Mouse (Mus musculus): ENCODE results near the gene Fam216b. TPM values are rescaled to one million over a fixed set of nuclear protein-coding genes. Genes with fewer than 3 reads are reported as not detected.

Gene Fam216b
- polyA plus RNA-seq, 1 experiment from 2014 or later = not detected

DNA sequence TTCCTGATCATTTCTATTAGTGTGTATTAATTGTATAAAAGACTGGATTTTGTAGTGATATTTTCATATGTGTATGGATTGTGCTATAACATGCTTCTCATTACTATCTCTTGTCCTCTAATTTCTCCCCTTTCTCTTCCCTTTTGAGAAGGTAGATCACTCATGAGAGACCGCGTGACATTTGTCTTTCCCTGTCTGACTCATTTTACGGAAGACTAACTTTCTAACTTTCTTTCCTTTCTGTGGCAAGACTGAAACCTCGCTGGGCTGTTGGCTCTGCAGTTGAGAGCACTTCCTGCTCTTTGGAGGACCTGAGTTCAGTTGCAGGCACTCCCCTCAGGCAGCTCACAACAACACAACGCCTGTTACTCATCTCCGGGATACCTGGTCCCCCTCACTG lies 48.2 kb downstream of the Fam216b start:
- no peaks in the 10 kb centered on the region for H3K9me3 ChIP-seq
- no peaks in the 10 kb centered on the region for H3K27me3 ChIP-seq (replicated peaks)
- no peak overlapping the region for H3K27ac ChIP-seq
- no peak for ATAC-seq (ENCODE audit: insufficient read depth, low FRiP score, low read depth)
- no peak overlapping the region for H3K4me3 ChIP-seq (replicated peaks)
- H3K4me2 ChIP-seq = no peak overlapping the region
- H3K36me3 ChIP-seq = no peaks in the 10 kb centered on the region
- H3K9ac ChIP-seq = no peak overlapping the region
- 88% methylated on average over 6 of the region's 6 CpGs for WGBS
- H3K4me1 ChIP-seq = no peaks in the 10 kb centered on the region

DNA sequence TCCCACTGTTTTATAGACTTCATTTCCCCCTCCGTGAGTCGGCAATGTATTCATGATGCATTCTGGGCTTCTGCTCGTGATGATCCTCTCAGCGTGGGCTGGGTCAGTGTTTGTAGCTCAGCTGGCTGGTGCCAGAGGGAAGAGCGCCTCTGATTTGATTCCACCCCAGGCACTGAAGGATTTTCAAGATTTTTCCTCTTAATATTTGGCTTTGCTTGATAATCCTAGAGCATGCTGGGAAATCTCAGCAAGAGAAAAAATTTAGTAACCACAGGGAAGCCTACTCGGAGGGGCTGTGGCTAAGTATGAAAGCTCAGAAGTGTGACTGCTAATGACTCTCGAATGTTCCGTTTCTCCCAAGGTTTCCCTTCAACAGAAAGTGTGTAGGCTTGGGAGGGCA lies 49.9 kb downstream of the Fam216b start:
- no peaks in the 10 kb centered on the region for H3K36me3 ChIP-seq
- H3K4me1 ChIP-seq = no peaks in the 10 kb centered on the region
- WGBS = 66% methylated on average over 8 of the region's 8 CpGs
- no peak overlapping the region for H3K4me2 ChIP-seq
- H3K9ac ChIP-seq = no peak overlapping the region
- no peak overlapping the region for H3K27ac ChIP-seq
- ATAC-seq (ENCODE audit: insufficient read depth, low FRiP score, low read depth) = no peak
- H3K4me3 ChIP-seq (replicated peaks) = no peak overlapping the region
- no peaks in the 10 kb centered on the region for H3K27me3 ChIP-seq (replicated peaks)
- H3K9me3 ChIP-seq = no peaks in the 10 kb centered on the region

Other genes with a start within 250 kb of the Fam216b start
- gene Dnajc15, start 213.9 kb downstream of the Fam216b start, polyA plus RNA-seq (2015; fragmentation: Nextera tagmentation; extraction: Ambion mirVana) = 92.3 and 94.8 TPM in 2 replicates
- 2.6 and 3.4 TPM in 2 replicates for gene Epsti1, start 184.8 kb downstream of the Fam216b start, polyA plus RNA-seq (2015; fragmentation: Nextera tagmentation; extraction: Ambion mirVana)
- 0.17 and 0.30 TPM in 2 replicates for gene Tnfsf11, start 219.0 kb upstream of the Fam216b start, polyA plus RNA-seq (2015; fragmentation: Nextera tagmentation; extraction: Ambion mirVana)